Mouse (Mus musculus) kidney, adult 2 months (tissue): ENCODE results near the gene Hmgcl. TPM values are rescaled to one million over a fixed set of nuclear protein-coding genes. Genes with fewer than 3 reads are reported as not detected.

ENCODE experiments used
- DNase-seq: peaks from one replicate; pipeline ENCODE4 v3.0.0; 2021
- H3K27ac ChIP-seq: fragments of 200-500 bp; 2 replicates; pipeline ENCODE4 v1.5.1; 2012; ENCODE audit warnings: low read depth, low read length, control low read depth, inconsistent platforms; ENCODE audit not compliant: insufficient read depth
- H3K27me3 ChIP-seq: fragments of 200-500 bp; replicated peaks from 2 replicates; pipeline ENCODE4 v1.6.1; 2012; ENCODE audit warnings: mild to moderate bottlenecking, moderate library complexity, low read length, inconsistent platforms; ENCODE audit not compliant: control insufficient read depth, insufficient read depth
- H3K36me3 ChIP-seq: fragments of 200-500 bp; 2 replicates; pipeline ENCODE4 v1.6.1; 2012; ENCODE audit warnings: mild to moderate bottlenecking, moderate library complexity, low read length, inconsistent platforms; ENCODE audit not compliant: control insufficient read depth, insufficient read depth
- H3K4me1 ChIP-seq: fragments of 200-500 bp; 2 replicates; pipeline ENCODE4 v1.6.1; 2011; ENCODE audit warnings: low read length; ENCODE audit not compliant: control insufficient read depth, insufficient read depth
- H3K4me3 ChIP-seq: fragments of 200-500 bp; 2 replicates; pipeline ENCODE4 v1.5.1; 2011; ENCODE audit warnings: mild to moderate bottlenecking, low read depth, low read length, control low read depth; ENCODE audit not compliant: insufficient read depth
- CTCF ChIP-seq: fragments of 200-500 bp; conservative IDR thresholded peaks from 2 replicates; pipeline ENCODE4 v1.5.1; 2011; ENCODE audit warnings: low read depth, mild to moderate bottlenecking, control low read depth, low read length, moderate library complexity, mixed read lengths; ENCODE audit not compliant: insufficient read depth, insufficient read length
- POLR2A ChIP-seq: fragments of 200-500 bp; IDR thresholded peaks from one replicate; pipeline ENCODE4 v1.6.1; 2011; ENCODE audit warnings: low read depth, low read length, control low read depth
- WGBS: fragments of 180-500 bp; shearing (Covaris S2); methylation state at CpG from one replicate; pipeline ENCODE4 v1.1.7; 2018; 5-methylcytosine and 5-hydroxymethylcytosine counted together
- polyA plus RNA-seq: library from polyadenylated mRNA; depleted of rRNA; stranded (reverse); fragments of >200 nt; gene quantifications from 2 replicates; pipeline ENCODE4 v1.2.3, GENCODE M21; 2012

Hmgcl gene
- polyA plus RNA-seq, 1 experiment: 199 TPM

- WGBS: 52% methylated on average over 9 of the region's 9 CpGs
- no peaks in the 10 kb centered on the region for H3K27me3 ChIP-seq
- peak; percentile 67 for DNase-seq
- TF ChIP-seq POLR2A (no peak), CTCF (no peak)
- H3K27ac ChIP-seq: no peak overlapping the region
- H3K36me3 ChIP-seq: peaks cover 6% of the 10 kb centered on the region
- H3K4me3 ChIP-seq: no peak overlapping the region
- H3K4me1 ChIP-seq: peaks cover 2% of the 10 kb centered on the region; the same call in 1 of the 2 replicates
Observed at GRCm38 (mm10) chr4:135928376-135928775, 17.9 kb upstream of the Hmgcl start.

- WGBS: 89% methylated on average over 5 of the region's 5 CpGs
- DNase-seq: no peak
- Histone ChIP-seq H3K27me3 (no peaks in the 10 kb centered on the region), H3K36me3 (peaks cover 6% of the 10 kb centered on the region), H3K27ac (no peak overlapping the region), H3K4me3 (no peak overlapping the region), H3K4me1 (no peaks in the 10 kb centered on the region; the same call in 1 of the 2 replicates)
- TF ChIP-seq CTCF: no peak
- no peak for TF ChIP-seq POLR2A
Observed at GRCm38 (mm10) chr4:135929405-135929804, 16.8 kb upstream of the Hmgcl start.

GRCm38 (mm10) chr4:135929828-135930227 lies 16.4 kb upstream of the Hmgcl start:
- Histone ChIP-seq H3K4me3 (no peak overlapping the region), H3K4me1 (no peaks in the 10 kb centered on the region; the same call in 1 of the 2 replicates), H3K27me3 (no peaks in the 10 kb centered on the region), H3K36me3 (peaks cover 8% of the 10 kb centered on the region), H3K27ac (no peak overlapping the region)
- no peak for TF ChIP-seq CTCF
- TF ChIP-seq POLR2A: no peak
- DNase-seq: no peak
- WGBS: 80% methylated on average over 9 of the region's 9 CpGs

GRCm38 (mm10) chr4:135930239-135930638 lies 16.0 kb upstream of the Hmgcl start:
- no peaks in the 10 kb centered on the region for H3K27me3 ChIP-seq
- peak; percentile 60 for DNase-seq
- no peaks in the 10 kb centered on the region; the same call in 1 of the 2 replicates for H3K4me1 ChIP-seq
- H3K4me3 ChIP-seq: no peak overlapping the region
- H3K36me3 ChIP-seq: peaks cover 8% of the 10 kb centered on the region
- 79% methylated on average over 8 of the region's 8 CpGs for WGBS
- TF ChIP-seq CTCF (no peak), POLR2A (no peak)
- H3K27ac ChIP-seq: no peak overlapping the region

GRCm38 (mm10) chr4:135931832-135932231 lies 14.4 kb upstream of the Hmgcl start:
- Histone ChIP-seq H3K4me3 (no peak overlapping the region), H3K4me1 (no peaks in the 10 kb centered on the region; the same call in 1 of the 2 replicates), H3K27ac (no peak overlapping the region), H3K27me3 (no peaks in the 10 kb centered on the region), H3K36me3 (peaks cover 5% of the 10 kb centered on the region)
- WGBS: 63% methylated on average over 5 of the region's 5 CpGs
- peak; percentile 55 for DNase-seq
- TF ChIP-seq POLR2A (no peak), CTCF (peak; percentile 78)

DNA sequence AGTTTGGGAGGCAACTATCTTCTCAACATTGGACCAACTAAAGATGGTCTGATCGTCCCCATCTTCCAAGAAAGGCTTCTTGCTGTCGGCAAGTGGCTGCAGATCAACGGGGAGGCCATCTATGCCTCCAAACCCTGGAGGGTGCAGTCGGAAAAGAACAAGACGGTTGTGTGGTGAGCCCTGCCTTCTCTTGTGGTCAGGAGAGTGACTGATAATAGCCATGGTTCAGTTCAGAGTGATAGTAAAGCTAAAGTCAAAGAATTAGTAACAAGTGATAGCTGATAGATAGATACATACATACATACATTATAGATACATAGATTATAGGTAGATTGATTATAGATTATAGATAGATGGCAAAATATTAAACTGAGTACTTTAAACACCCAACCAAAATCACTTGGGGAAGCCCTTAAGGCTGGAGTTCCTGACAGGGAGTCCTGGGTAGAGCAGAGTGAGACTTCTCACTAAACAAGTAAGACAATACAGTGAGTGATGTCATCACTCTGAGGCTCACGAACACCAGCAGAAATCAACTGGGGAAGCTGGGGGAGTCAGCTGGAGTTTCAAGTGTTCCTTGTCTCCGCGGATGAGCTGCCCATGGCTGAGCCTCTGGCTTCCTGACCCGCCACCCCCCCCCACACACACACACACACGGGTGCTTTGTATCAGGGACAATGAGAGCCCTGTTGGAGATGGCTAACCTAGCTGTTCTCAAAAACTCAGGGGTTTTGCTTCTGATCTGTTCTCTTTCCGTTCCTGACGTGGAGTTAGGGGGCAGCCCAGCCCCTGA lies 11.3 kb upstream of the Hmgcl start:
- Histone ChIP-seq H3K4me3 (no peak overlapping the region), H3K27ac (no peak overlapping the region), H3K27me3 (no peaks in the 10 kb centered on the region), H3K4me1 (no peaks in the 10 kb centered on the region; the same call in 1 of the 2 replicates), H3K36me3 (peaks cover 7% of the 10 kb centered on the region)
- TF ChIP-seq CTCF: no peak
- no peak for DNase-seq
- WGBS: 73% methylated on average over 12 of the region's 12 CpGs

- H3K27me3 ChIP-seq: no peaks in the 10 kb centered on the region
- no peak overlapping the region for H3K27ac ChIP-seq
- WGBS: 67% methylated on average over 5 of the region's 5 CpGs
- H3K4me3 ChIP-seq: no peak overlapping the region
- DNase-seq: no peak
- H3K4me1 ChIP-seq: no peaks in the 10 kb centered on the region
- peaks cover 7% of the 10 kb centered on the region for H3K36me3 ChIP-seq
- no peak for TF ChIP-seq CTCF
- TF ChIP-seq POLR2A: no peak
Observed at GRCm38 (mm10) chr4:135935502-135935901, 10.7 kb upstream of the Hmgcl start.

- Histone ChIP-seq H3K36me3 (peaks cover 4% of the 10 kb centered on the region), H3K27ac (no peak overlapping the region), H3K4me3 (no peak overlapping the region), H3K4me1 (no peaks in the 10 kb centered on the region), H3K27me3 (no peaks in the 10 kb centered on the region)
- TF ChIP-seq CTCF (no peak), POLR2A (no peak)
- DNase-seq: no peak
- WGBS: 75% methylated on average over 7 of the region's 7 CpGs
Observed at GRCm38 (mm10) chr4:135938858-135939257, 7.4 kb upstream of the Hmgcl start.
